Mouse (Mus musculus) urinary bladder, adult 2 months (tissue): ENCODE data around the gene Sh3bp4. TPM values are rescaled to one million over a fixed set of nuclear protein-coding genes. Genes with fewer than 3 reads are reported as not detected.

Source experiments
- DNase-seq: peaks from one replicate; pipeline ENCODE4 v3.0.0; 2022; ENCODE audit warnings: low spot score
- polyA plus RNA-seq: library from polyadenylated mRNA; depleted of rRNA; stranded (reverse); fragments of >200 nt; gene quantifications from 2 replicates; pipeline ENCODE4 v1.2.3, GENCODE M21; 2012

Sh3bp4 gene
- polyA plus RNA-seq, 1 experiment, result 12.0 TPM

- DNase-seq, result no peak
Observed at GRCm38 (mm10) chr1:89127163-89127562, 56.9 kb downstream of the Sh3bp4 start.

GRCm38 (mm10) chr1:89130429-89130828 is 60.2 kb downstream of the Sh3bp4 start:
- no peak for DNase-seq

GRCm38 (mm10) chr1:89131018-89131540 is 60.9 kb downstream of the Sh3bp4 start:
- DNase-seq, result no peak

- DNase-seq, result peak; percentile 48
Observed at GRCm38 (mm10) chr1:89131707-89132106, 61.5 kb downstream of the Sh3bp4 start.

- no peak for DNase-seq
Observed at GRCm38 (mm10) chr1:89133266-89133665, 63.1 kb downstream of the Sh3bp4 start.

GRCm38 (mm10) chr1:89133717-89134116 is 63.5 kb downstream of the Sh3bp4 start:
- DNase-seq, result no peak

- DNase-seq, result no peak
Observed at GRCm38 (mm10) chr1:89136089-89136811, 66.0 kb downstream of the Sh3bp4 start.

- no peak for DNase-seq
Observed at GRCm38 (mm10) chr1:89137086-89137816, 67.0 kb downstream of the Sh3bp4 start.

GRCm38 (mm10) chr1:89138316-89138715 is 68.1 kb downstream of the Sh3bp4 start:
- DNase-seq, result no peak

- no peak for DNase-seq
Observed at GRCm38 (mm10) chr1:89140113-89140512, 69.9 kb downstream of the Sh3bp4 start.

- no peak for DNase-seq
Observed at GRCm38 (mm10) chr1:89151071-89151470, 80.9 kb downstream of the Sh3bp4 start.

- no peak for DNase-seq
Observed at GRCm38 (mm10) chr1:89152576-89152975, 82.4 kb downstream of the Sh3bp4 start.

- no peak for DNase-seq
Observed at GRCm38 (mm10) chr1:89153203-89153602, 83.0 kb downstream of the Sh3bp4 start.

GRCm38 (mm10) chr1:89163483-89163882 is 93.3 kb downstream of the Sh3bp4 start:
- no peak for DNase-seq

GRCm38 (mm10) chr1:89164281-89164680 is 94.1 kb downstream of the Sh3bp4 start:
- DNase-seq, result no peak

GRCm38 (mm10) chr1:89164685-89165084 is 94.5 kb downstream of the Sh3bp4 start:
- DNase-seq, result no peak

- DNase-seq, result no peak
Observed at GRCm38 (mm10) chr1:89166814-89167249, 96.6 kb downstream of the Sh3bp4 start.

- no peak for DNase-seq
Observed at GRCm38 (mm10) chr1:89171275-89171767, 101.1 kb downstream of the Sh3bp4 start.

GRCm38 (mm10) chr1:89174621-89175020 is 104.4 kb downstream of the Sh3bp4 start:
- DNase-seq, result no peak

GRCm38 (mm10) chr1:89175355-89175754 is 105.1 kb downstream of the Sh3bp4 start:
- DNase-seq, result no peak

- DNase-seq, result no peak
Observed at GRCm38 (mm10) chr1:89183261-89183831, 113.1 kb downstream of the Sh3bp4 start.

GRCm38 (mm10) chr1:89184111-89184785 is 114.0 kb downstream of the Sh3bp4 start:
- DNase-seq, result no peak
